Mouse (Mus musculus): ENCODE data around the gene Apoa4.

DNA sequence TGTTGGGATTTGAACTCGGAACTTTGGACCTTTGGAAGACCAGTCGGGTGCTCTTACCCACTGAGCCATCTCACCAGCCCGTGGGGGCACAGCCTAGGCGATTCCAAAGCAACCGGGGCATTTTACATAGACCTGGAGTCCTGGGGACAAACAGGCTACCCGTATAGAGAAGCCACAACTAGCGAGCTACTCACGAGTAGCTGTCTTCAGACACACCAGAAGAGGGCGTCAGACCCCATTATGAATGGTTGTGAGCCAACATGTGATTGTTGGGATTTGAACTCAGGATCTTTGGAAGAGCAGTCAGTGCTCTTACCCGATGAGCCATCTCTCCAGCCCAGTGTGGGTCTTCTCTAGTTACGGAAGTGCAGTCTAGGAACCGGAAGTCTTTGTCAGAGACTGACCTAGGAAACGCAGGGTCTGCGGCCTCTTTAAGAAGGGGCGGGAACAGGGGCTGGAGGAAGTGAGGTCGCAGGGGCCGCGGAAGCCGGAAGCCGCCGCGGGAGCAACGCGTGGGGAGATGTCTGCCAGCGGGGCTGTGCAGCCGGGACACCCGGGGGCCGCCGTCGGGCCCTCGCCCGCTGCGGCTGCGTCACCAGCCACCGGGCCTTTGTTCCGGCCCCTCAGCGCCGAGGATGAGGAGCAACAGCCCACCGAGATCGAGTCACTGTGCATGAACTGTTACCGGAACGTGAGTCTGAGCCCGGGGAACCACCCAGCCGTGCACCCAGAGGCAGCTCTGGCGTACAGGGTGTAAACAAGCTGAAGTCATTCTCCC is 32.4 kb downstream of the Apoa4 start, which contains the start of gene Zpr1:
- TF ChIP-seq CTCF (IDR thresholded peaks at IDR 0.05; ENCODE audit: low read depth, low read length) (no peak; the same call in 1 of the 2 replicates), POLR2A (IDR thresholded peaks at IDR 0.05; ENCODE audit: extremely low read depth, insufficient read depth, low read length) (peak; percentile 53; the same call in 1 of the 2 replicates)
